Comparison of ENCODE assay signal across 23 mouse cellular contexts in genomic region chr7:139970979-139971378, GRCm38 (mm10). TPM values are rescaled to one million over a fixed set of nuclear protein-coding genes. Genes with fewer than 3 reads are reported as not detected.
DNase-seq lines count a peak whose midpoint lies in the region; ATAC-seq and TF ChIP-seq lines count a peak whose summit lies in the region.
"Had no signal": no experiment of that assay in that cellular context is flagged by ENCODE, and none has a peak within 500 bp of the region (broad histone marks: within the 10 kb centered on the region; RNA-seq: fewer than 3 reads in every experiment).

No protein-coding gene starts in this region.

- H3ac ChIP-seq in myocyte (ENCODE audit: control insufficient read depth, insufficient read length) = no peak overlapping the region

- no peak for TF ChIP-seq EP300 in liver, postnatal 0 days (IDR thresholded peaks at IDR 0.05; ENCODE audit: low read depth)

- no peaks in the 10 kb centered on the region for H3K79me2 ChIP-seq in myocyte (ENCODE audit: control insufficient read depth, insufficient read depth)

- H3K36me3 ChIP-seq in liver, embryonic 16.5 days (ENCODE audit: control insufficient read depth, insufficient read depth) = no peaks in the 10 kb centered on the region
- no peaks in the 10 kb centered on the region for H3K36me3 ChIP-seq in liver, postnatal 0 days (replicated peaks; ENCODE audit: insufficient read depth, low read length)
- no peaks in the 10 kb centered on the region for H3K36me3 ChIP-seq in myocyte (ENCODE audit: control insufficient read depth, insufficient read depth)
- H3K36me3 ChIP-seq in forebrain, embryonic 14.5 days (ENCODE audit: control insufficient read depth, insufficient read depth, low read length) = no peaks in the 10 kb centered on the region
- H3K36me3 ChIP-seq: embryonic facial prominence, embryonic 13.5 days; heart, embryonic 13.5 days; hindbrain, embryonic 15.5 days had no signal

- TF ChIP-seq CTCF in liver, postnatal 0 days (IDR thresholded peaks at IDR 0.05; ENCODE audit: low read depth) = no peak
- no peak for TF ChIP-seq CTCF in Patski (IDR thresholded peaks at IDR 0.05)

- H3K27ac ChIP-seq in liver, embryonic 16.5 days (ENCODE audit: low read length) = no peak overlapping the region
- H3K27ac ChIP-seq in liver, postnatal 0 days (ENCODE audit: low read depth) = no peak overlapping the region
- H3K27ac ChIP-seq in forebrain, embryonic 14.5 days (ENCODE audit: low read depth, low read length) = no peak overlapping the region
- H3K27ac ChIP-seq: embryonic facial prominence, embryonic 13.5 days; forebrain, embryonic 13.5 days; heart, embryonic 13.5 days; hindbrain, embryonic 15.5 days; kidney, postnatal 0 days had no signal

- POLR2A ChIA-PET in Patski (lab: Charles Lee) = no interaction called here

- CTCF ChIA-PET in Patski (lab: Charles Lee) = interaction anchor here (1.0 to 8.7 kb wide), 8 partner anchors 14 to 383 kb away, joined by 3 to 113 read pairs (median 4); partner anchors contain the start of gene Adam8

- no peak overlapping the region for H3K4me2 ChIP-seq in liver, embryonic 16.5 days (ENCODE audit: low read depth, low read length)
- no peak overlapping the region for H3K4me2 ChIP-seq in liver, postnatal 0 days (ENCODE audit: low read depth, low read length)
- H3K4me2 ChIP-seq in myocyte (ENCODE audit: low read depth) = peak overlapping the region; percentile 63
- H3K4me2 ChIP-seq in forebrain, embryonic 14.5 days (ENCODE audit: low read length) = no peak overlapping the region
- H3K4me2 ChIP-seq: embryonic facial prominence, embryonic 13.5 days; forebrain, embryonic 13.5 days; heart, embryonic 13.5 days; hindbrain, embryonic 15.5 days had no signal

- no peak overlapping the region for H3K4me3 ChIP-seq in liver, embryonic 16.5 days (ENCODE audit: low read depth, low read length)
- no peak overlapping the region for H3K4me3 ChIP-seq in liver, postnatal 0 days (ENCODE audit: low read depth, low read length)
- H3K4me3 ChIP-seq in myocyte = no peak overlapping the region
- no peak overlapping the region for H3K4me3 ChIP-seq in forebrain, embryonic 14.5 days (ENCODE audit: low read depth, low read length)
- H3K4me3 ChIP-seq: embryonic facial prominence, embryonic 13.5 days; forebrain, embryonic 13.5 days; heart, embryonic 13.5 days; hindbrain, embryonic 15.5 days had no signal

- TF ChIP-seq POLR2A in myocyte (IDR thresholded peaks at IDR 0.05; ENCODE audit: insufficient read length, low read depth) = no peak

- 0 out of 2 replicates have a peak, but pooled peaks have one; percentile 6 for ATAC-seq in liver, embryonic 16.5 days (ENCODE audit: low read depth)
- no peak for ATAC-seq in liver, postnatal 0 days
- peak; percentile 24 for ATAC-seq in Patski
- ATAC-seq in forebrain, embryonic 14.5 days = no peak
- ATAC-seq in megakaryocyte-erythroid progenitor cell, adult 5-6 weeks (replicated peaks; ENCODE audit: low FRiP score, low TSS enrichment, poor library complexity, severe bottlenecking) = no peak
- ATAC-seq: forebrain, embryonic 13.5 days had no signal

- H3K9me3 ChIP-seq in liver, embryonic 16.5 days (replicated peaks; ENCODE audit: control insufficient read depth, low read length) = no peaks in the 10 kb centered on the region
- H3K9me3 ChIP-seq in liver, postnatal 0 days (ENCODE audit: low read length) = no peaks in the 10 kb centered on the region
- H3K9me3 ChIP-seq in forebrain, embryonic 14.5 days (replicated peaks; ENCODE audit: control insufficient read depth, low read length) = no peaks in the 10 kb centered on the region
- H3K9me3 ChIP-seq: embryonic facial prominence, embryonic 13.5 days; forebrain, embryonic 13.5 days; heart, embryonic 13.5 days; hindbrain, embryonic 15.5 days had no signal

- H3K9ac ChIP-seq in liver, embryonic 16.5 days (ENCODE audit: low read depth, low read length) = no peak overlapping the region
- no peak overlapping the region for H3K9ac ChIP-seq in liver, postnatal 0 days (replicated peaks)
- H3K9ac ChIP-seq in forebrain, embryonic 14.5 days (ENCODE audit: low read length) = no peak overlapping the region
- H3K9ac ChIP-seq: embryonic facial prominence, embryonic 13.5 days; forebrain, embryonic 13.5 days; heart, embryonic 13.5 days; hindbrain, embryonic 15.5 days had no signal

- no peaks in the 10 kb centered on the region for H3K27me3 ChIP-seq in liver, embryonic 16.5 days (ENCODE audit: control insufficient read depth, insufficient read depth, low read depth, low read length)
- 0 out of 2 replicates have a peak, but pooled peaks cover 2% of the 10 kb centered on the region for H3K27me3 ChIP-seq in liver, postnatal 0 days (ENCODE audit: insufficient read depth, low read length)
- H3K27me3 ChIP-seq in Patski = no peaks in the 10 kb centered on the region
- H3K27me3 ChIP-seq in myocyte (ENCODE audit: control insufficient read depth, insufficient read depth, insufficient read length) = no peaks in the 10 kb centered on the region
- no peaks in the 10 kb centered on the region for H3K27me3 ChIP-seq in forebrain, embryonic 14.5 days (replicated peaks; ENCODE audit: control insufficient read depth, insufficient read depth, low read length)
- H3K27me3 ChIP-seq: embryonic facial prominence, embryonic 13.5 days; hindbrain, embryonic 15.5 days had no signal

- in situ Hi-C loops in Patski (cut with MboI; ENCODE audit: low pct_unique_long_range_greater_than_20kb) = no loop called here

- no peaks in the 10 kb centered on the region for H3K4me1 ChIP-seq in liver, embryonic 16.5 days (ENCODE audit: control insufficient read depth, low read depth, low read length)
- H3K4me1 ChIP-seq in liver, postnatal 0 days (ENCODE audit: insufficient read depth) = no peaks in the 10 kb centered on the region
- H3K4me1 ChIP-seq in forebrain, embryonic 14.5 days (ENCODE audit: control insufficient read depth, insufficient read depth, low read length) = no peaks in the 10 kb centered on the region
- H3K4me1 ChIP-seq: forebrain, embryonic 13.5 days; heart, embryonic 13.5 days; hindbrain, embryonic 15.5 days had no signal

- DNase-seq in liver, postnatal 0 days = no peak
- DNase-seq in 3T3-L1 (ENCODE audit: low read depth, low spot score) (peak; percentile 47), Patski (ENCODE audit: low read depth, low spot score) (no peak)
- DNase-seq in forebrain, embryonic 14.5 days (ENCODE audit: low spot score) = no peak
- DNase-seq: cerebellum, adult 18-20 months; heart, postnatal 36 days; kidney, adult 11 months; layer of hippocampus, postnatal 36 days; left cerebral cortex, postnatal 4 days; lung, postnatal 36 days; midbrain, embryonic 14.5 days had no signal

- 51% methylated on average over 5 of the region's 5 CpGs for WGBS in liver, embryonic 16.5 days (ENCODE audit: insufficient replicate concordance)
- WGBS in liver, postnatal 0 days (ENCODE audit: insufficient replicate concordance) = 58% methylated on average over 5 of the region's 5 CpGs
- 79% methylated on average over 5 of the region's 5 CpGs for WGBS in forebrain, embryonic 14.5 days

TF ChIP-seq in myocyte, 11 proteins besides CTCF, POLR2A, EP300 and RAD21:
- TF ChIP-seq MYOG (IDR thresholded peaks at IDR 0.05; ENCODE audit: control insufficient read depth in 1 of 3, insufficient read depth in 1 of 3, insufficient read length in 2 of 3, low read depth in 2 of 3) = peak in 1 of 3 experiments; percentile 70
- TF ChIP-seq CEBPB (IDR thresholded peaks at IDR 0.05; ENCODE audit: insufficient read depth, poor library complexity, severe bottlenecking) = no peak
- TF ChIP-seq USF1 (IDR thresholded peaks at IDR 0.05; ENCODE audit: low read depth) = no peak
- TF ChIP-seq MYOD1 (IDR thresholded peaks at IDR 0.05; ENCODE audit: control insufficient read depth in 1 of 3, insufficient read length in 2 of 3, low read depth in 2 of 3) = peak in 1 of 3 experiments; percentile 70
- TF ChIP-seq REST (IDR thresholded peaks at IDR 0.05; ENCODE audit: insufficient read depth, insufficient read length) = no peak
TF ChIP-seq in myocyte: peak in this region for 2.

RNA-seq across cellular contexts. Expression of gene 6430531B16Rik, which starts 7.6 kb away (rescaled TPM):
- not detected in 2 replicates for polyA plus RNA-seq in liver, embryonic 16.5 days (2015; fragmentation: Nextera tagmentation; extraction: Ambion mirVana)
- not detected in 2 replicates for polyA plus RNA-seq in liver, postnatal 0 days (2015; fragmentation: Nextera tagmentation; extraction: Ambion mirVana)
- polyA plus RNA-seq in Patski (2021) (0.18 TPM), myocyte (2012; fragmentation: generic; extraction: Trizol) (0.13 TPM)
- polyA plus RNA-seq in forebrain, embryonic 14.5 days (2014; fragmentation: Nextera tagmentation; extraction: Ambion mirVana) = 0.51 and 0.86 TPM in 2 replicates
- total RNA-seq in megakaryocyte-erythroid progenitor cell, adult 5-6 weeks (2014; fragmentation: Nextera tagmentation) = not detected in 2 replicates
- 1.0 TPM in 1 of 2 replicates, not detected in the other for total RNA-seq in megakaryocyte-erythroid progenitor cell, adult 5-6 weeks (2017)
- total RNA-seq: common myeloid progenitor, adult 5-6 weeks; heart, postnatal 36 days had no signal
- polyA plus RNA-seq: neural tube, embryonic 11.5 days had no signal

RNA-seq across cellular contexts. Expression of gene Adam8, which starts 21.4 kb away (rescaled TPM):
- 1.6 and 1.8 TPM in 2 replicates for polyA plus RNA-seq in liver, embryonic 16.5 days (2015; fragmentation: Nextera tagmentation; extraction: Ambion mirVana)
- 1.2 and 1.8 TPM in 2 replicates for polyA plus RNA-seq in liver, postnatal 0 days (2015; fragmentation: Nextera tagmentation; extraction: Ambion mirVana)
- polyA plus RNA-seq in Patski (2021) (1.4 TPM), myocyte (2012; fragmentation: generic; extraction: Trizol) (2.3 TPM)
- polyA plus RNA-seq in forebrain, embryonic 14.5 days (2014; fragmentation: Nextera tagmentation; extraction: Ambion mirVana) = 1.3 and 2.1 TPM in 2 replicates
- 1.5 and 4.5 TPM in 2 replicates for total RNA-seq in megakaryocyte-erythroid progenitor cell, adult 5-6 weeks (2014; fragmentation: Nextera tagmentation)
- 0.34 and 2.6 TPM in 2 replicates for total RNA-seq in megakaryocyte-erythroid progenitor cell, adult 5-6 weeks (2017)

RNA-seq across cellular contexts. Expression of gene Utf1, which starts 27.4 kb away (rescaled TPM):
- not detected in 2 replicates for polyA plus RNA-seq in liver, embryonic 16.5 days (2015; fragmentation: Nextera tagmentation; extraction: Ambion mirVana)
- not detected in 2 replicates for polyA plus RNA-seq in liver, postnatal 0 days (2015; fragmentation: Nextera tagmentation; extraction: Ambion mirVana)
- polyA plus RNA-seq in Patski (2021) (not detected), myocyte (2012; fragmentation: generic; extraction: Trizol) (not detected)
- polyA plus RNA-seq in forebrain, embryonic 14.5 days (2014; fragmentation: Nextera tagmentation; extraction: Ambion mirVana) = not detected in 2 replicates
- not detected in 2 replicates for total RNA-seq in megakaryocyte-erythroid progenitor cell, adult 5-6 weeks (2014; fragmentation: Nextera tagmentation)
- total RNA-seq in megakaryocyte-erythroid progenitor cell, adult 5-6 weeks (2017) = not detected in 2 replicates
- total RNA-seq: common myeloid progenitor, adult 5-6 weeks; heart, postnatal 36 days; layer of hippocampus, adult 18-20 months; layer of hippocampus, postnatal 36 days; left cerebral cortex, postnatal 4 days had no signal
- polyA plus RNA-seq: forebrain, embryonic 13.5 days; gonadal fat pad, adult 2 months; heart, embryonic 13.5 days; hindbrain, embryonic 15.5 days; kidney, postnatal 0 days; midbrain, embryonic 14.5 days; neural tube, embryonic 11.5 days had no signal

Comparison
In these comparisons a context has a peak if more than half of its experiments do, and no peak if none do; other contexts are left out.
1. ATAC-seq: peak in liver, embryonic 16.5 days (single experiment) and Patski (single experiment); none in liver, postnatal 0 days (single experiment), forebrain, embryonic 14.5 days (single experiment) and megakaryocyte-erythroid progenitor cell, adult 5-6 weeks (single experiment).